Mouse (Mus musculus) myocyte (in vitro differentiated cells): ENCODE measurements around the gene Hdac7. TPM values are rescaled to one million over a fixed set of nuclear protein-coding genes. Genes with fewer than 3 reads are reported as not detected.

ENCODE experiments used
- H3K27me3 ChIP-seq: one replicate; pipeline ENCODE4 v1.6.1; 2011; ENCODE audit not compliant: control insufficient read depth, insufficient read depth, insufficient read length
- H3K36me3 ChIP-seq: one replicate; pipeline ENCODE4 v1.6.1; 2011; ENCODE audit not compliant: control insufficient read depth, insufficient read depth
- H3K4me2 ChIP-seq: one replicate; pipeline ENCODE4 v1.6.1; 2011; ENCODE audit warnings: low read depth, control low read depth
- H3K4me3 ChIP-seq: one replicate; pipeline ENCODE4 v1.5.1; 2011; ENCODE audit warnings: mild to moderate bottlenecking, control low read depth, moderate library complexity
- H3K79me2 ChIP-seq: one replicate; pipeline ENCODE4 v1.6.1; 2011; ENCODE audit not compliant: control insufficient read depth, insufficient read depth
- H3ac ChIP-seq: one replicate; pipeline ENCODE4 v1.6.1; 2011; ENCODE audit not compliant: control insufficient read depth, insufficient read length
- CEBPB ChIP-seq: IDR thresholded peaks from 2 replicates; pipeline ENCODE4 v1.6.1; 2011; ENCODE audit warnings: mild to moderate bottlenecking, moderate library complexity; ENCODE audit not compliant: poor library complexity, insufficient read depth, severe bottlenecking
- E2F4 ChIP-seq: IDR thresholded peaks from one replicate; pipeline ENCODE4 v1.6.1; 2011; ENCODE audit warnings: mild to moderate bottlenecking, control low read depth, moderate library complexity; ENCODE audit not compliant: insufficient read depth
- MAX ChIP-seq: IDR thresholded peaks from one replicate; pipeline ENCODE4 v1.6.1; 2011; ENCODE audit warnings: low read depth, mild to moderate bottlenecking, control low read depth
- MYOD1 ChIP-seq, 3 experiments: IDR thresholded peaks; one replicate each; pipeline ENCODE4 v1.6.1; 2011; ENCODE audit warnings: control low read depth in 2 of 3, low read depth in 2 of 3, mild to moderate bottlenecking in 2 of 3, moderate library complexity in 1 of 3; ENCODE audit not compliant: insufficient read length in 2 of 3, control insufficient read depth in 1 of 3
- MYOG ChIP-seq, 3 experiments: IDR thresholded peaks; one replicate each; pipeline ENCODE4 v1.6.1; 2011; ENCODE audit warnings: control low read depth in 2 of 3, low read depth in 2 of 3, mild to moderate bottlenecking in 2 of 3; ENCODE audit not compliant: insufficient read length in 2 of 3, control insufficient read depth in 1 of 3, insufficient read depth in 1 of 3
- POLR2A ChIP-seq: IDR thresholded peaks from one replicate; pipeline ENCODE4 v1.6.1; 2011; ENCODE audit warnings: low read depth, mild to moderate bottlenecking, control low read depth, moderate library complexity; ENCODE audit not compliant: insufficient read length
- POLR2AphosphoS2 ChIP-seq: IDR thresholded peaks from one replicate; pipeline ENCODE4 v1.6.1; 2011; ENCODE audit warnings: low read depth, control low read depth; ENCODE audit not compliant: insufficient read length
- REST ChIP-seq: IDR thresholded peaks from one replicate; pipeline ENCODE4 v1.6.1; 2011; ENCODE audit warnings: mild to moderate bottlenecking, control low read depth, moderate library complexity; ENCODE audit not compliant: insufficient read depth, insufficient read length
- SRF ChIP-seq: IDR thresholded peaks from one replicate; pipeline ENCODE4 v1.6.1; 2011; ENCODE audit warnings: low read depth; ENCODE audit not compliant: control insufficient read depth, insufficient read length
- TCF12 ChIP-seq: IDR thresholded peaks from one replicate; pipeline ENCODE4 v1.6.1; 2011; ENCODE audit warnings: mild to moderate bottlenecking, control low read depth; ENCODE audit not compliant: poor library complexity, insufficient read depth, severe bottlenecking
- TCF3 ChIP-seq: IDR thresholded peaks from one replicate; pipeline ENCODE4 v1.6.1; 2011; ENCODE audit warnings: low read depth, control low read depth; ENCODE audit not compliant: insufficient read length
- USF1 ChIP-seq: IDR thresholded peaks from one replicate; pipeline ENCODE4 v1.6.1; 2011; ENCODE audit warnings: low read depth, mild to moderate bottlenecking, control low read depth, moderate library complexity
- polyA plus RNA-seq: library from polyadenylated mRNA; unstranded; fragments of >200 nt; fragmentation: generic; extraction: Trizol; gene quantifications from one replicate; pipeline ENCODE4 v1.2.1, GENCODE M21; 2012; ENCODE audit warnings: missing spikeins

The Hdac7 gene
- polyA plus RNA-seq, 1 experiment, result 17.4 TPM

- Histone ChIP-seq H3K4me2 (no peak overlapping the region), H3K27me3 (peaks cover 45% of the 10 kb centered on the region), H3ac (no peak overlapping the region), H3K4me3 (no peak overlapping the region), H3K79me2 (no peaks in the 10 kb centered on the region), H3K36me3 (no peaks in the 10 kb centered on the region)
- TF ChIP-seq POLR2AphosphoS2 (no peak), REST (no peak), POLR2A (no peak)
Observed at GRCm38 (mm10) chr15:97745331-97745730, 99.0 kb downstream of the Hdac7 start.

GRCm38 (mm10) chr15:97744930-97745329 is 99.4 kb downstream of the Hdac7 start:
- Histone ChIP-seq H3K36me3 (no peaks in the 10 kb centered on the region), H3ac (no peak overlapping the region), H3K27me3 (peaks cover 45% of the 10 kb centered on the region), H3K4me3 (no peak overlapping the region), H3K79me2 (no peaks in the 10 kb centered on the region), H3K4me2 (no peak overlapping the region)
- TF ChIP-seq POLR2AphosphoS2, result no peak
- no peak for TF ChIP-seq POLR2A
- TF ChIP-seq SRF, result no peak
- no peak for TF ChIP-seq USF1
- TF ChIP-seq TCF12, result no peak
- no peak for TF ChIP-seq TCF3
- TF ChIP-seq REST, result no peak
- TF ChIP-seq MAX, result no peak

GRCm38 (mm10) chr15:97743961-97744525 is 100.3 kb downstream of the Hdac7 start:
- TF ChIP-seq USF1 (no peak), SRF (no peak), POLR2AphosphoS2 (no peak), MYOD1 (IDR thresholded peaks at IDR 0.05; ENCODE audit: control insufficient read depth in 1 of 3, insufficient read length in 2 of 3, low read depth in 2 of 3) (no peak), POLR2A (no peak), TCF3 (no peak), TCF12 (no peak), CEBPB (no peak)
- no peaks in the 10 kb centered on the region for H3K36me3 ChIP-seq
- no peak overlapping the region for H3ac ChIP-seq
- no peak overlapping the region for H3K4me3 ChIP-seq
- peaks cover 45% of the 10 kb centered on the region for H3K27me3 ChIP-seq
- H3K79me2 ChIP-seq, result no peaks in the 10 kb centered on the region
- no peak overlapping the region for H3K4me2 ChIP-seq

DNA sequence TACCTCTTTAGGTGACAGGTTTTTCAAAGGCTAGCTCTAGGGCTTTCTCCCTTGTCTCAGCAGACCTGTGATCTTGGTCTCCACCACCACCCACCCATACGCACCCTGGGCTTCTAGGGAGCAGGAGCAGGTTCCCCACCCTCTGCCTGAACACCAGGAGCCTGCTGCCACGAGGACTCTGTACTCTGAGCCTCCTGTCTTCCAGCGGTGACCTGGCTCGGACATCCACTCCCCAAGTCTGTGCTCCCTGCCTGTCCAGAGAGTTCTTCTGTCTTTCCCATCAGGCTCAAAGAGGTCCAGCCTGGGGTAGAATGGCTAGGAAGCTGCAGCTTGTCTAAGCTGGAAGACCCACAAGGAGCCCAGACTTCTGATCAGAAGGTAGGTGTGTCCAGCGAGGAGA is 101.1 kb downstream of the Hdac7 start:
- H3K4me2 ChIP-seq, result no peak overlapping the region
- no peak overlapping the region for H3ac ChIP-seq
- peaks cover 41% of the 10 kb centered on the region for H3K27me3 ChIP-seq
- TF ChIP-seq MYOD1 (IDR thresholded peaks at IDR 0.05; ENCODE audit: control insufficient read depth in 1 of 3, insufficient read length in 2 of 3, low read depth in 2 of 3) (no peak), MYOG (IDR thresholded peaks at IDR 0.05; ENCODE audit: control insufficient read depth in 1 of 3, insufficient read depth in 1 of 3, insufficient read length in 2 of 3, low read depth in 2 of 3) (no peak), POLR2A (no peak), E2F4 (no peak), POLR2AphosphoS2 (no peak), SRF (no peak), REST (no peak), TCF3 (no peak), MAX (no peak), TCF12 (no peak), CEBPB (no peak), USF1 (no peak)
- H3K79me2 ChIP-seq, result no peaks in the 10 kb centered on the region
- no peaks in the 10 kb centered on the region for H3K36me3 ChIP-seq
- no peak overlapping the region for H3K4me3 ChIP-seq

Other genes starting within 250 kb of the Hdac7 start
- gene Rpap3, start 138.7 kb downstream of the Hdac7 start, polyA plus RNA-seq, result 11.7 TPM
- 0.01 TPM for gene Endou, start 113.2 kb downstream of the Hdac7 start, polyA plus RNA-seq
- 1.2 TPM for gene Rapgef3, start 76.5 kb downstream of the Hdac7 start, polyA plus RNA-seq
- gene Slc48a1, start 66.0 kb downstream of the Hdac7 start, polyA plus RNA-seq, result 52.7 TPM
- gene Vdr, start 66.1 kb upstream of the Hdac7 start, polyA plus RNA-seq, result 9.8 TPM
- gene Tmem106c, start 119.7 kb upstream of the Hdac7 start, polyA plus RNA-seq, result 11.5 TPM
- gene Col2a1, start 160.2 kb upstream of the Hdac7 start, polyA plus RNA-seq, result 0.01 TPM
- 401 TPM for gene Pfkm, start 248.1 kb upstream of the Hdac7 start, polyA plus RNA-seq
- gene Senp1, start 249.2 kb upstream of the Hdac7 start, polyA plus RNA-seq, result 10.4 TPM